Mouse (Mus musculus) thymus, postnatal 25 days (tissue): ENCODE measurements around the gene Arpin.

Experiments used
- DNase-seq: peaks from one replicate; pipeline ENCODE4 v3.0.0; 2022

Gene Arpin

GRCm38 (mm10) chr7:79890436-79891221 is 44.5 kb downstream of the Arpin start:
- DNase-seq: no peak

- no peak for DNase-seq
Measured at GRCm38 (mm10) chr7:79888603-79889002, 46.6 kb downstream of the Arpin start.

GRCm38 (mm10) chr7:79883613-79884334 is 51.4 kb downstream of the Arpin start:
- no peak for DNase-seq

- no peak for DNase-seq
Measured at GRCm38 (mm10) chr7:79881901-79882300, 53.3 kb downstream of the Arpin start.

GRCm38 (mm10) chr7:79880998-79881397 is 54.2 kb downstream of the Arpin start:
- no peak for DNase-seq

GRCm38 (mm10) chr7:79880033-79880432 is 55.1 kb downstream of the Arpin start:
- no peak for DNase-seq

- no peak for DNase-seq
Measured at GRCm38 (mm10) chr7:79878455-79879025, 56.6 kb downstream of the Arpin start.
